Mouse (Mus musculus) E14TG2a.4 (cell line): ENCODE results near the gene Kbtbd7.
"Not testable (repeated sequence)": the region's sequence is repeated elsewhere in the genome, so short reads cannot be mapped to it uniquely, and the experiment has no call there.

Experiments
- CTCF ChIP-seq: conservative IDR thresholded peaks from 2 replicates; pipeline ENCODE4 v1.5.1; 2014; ENCODE audit warnings: low read length
- NANOG ChIP-seq: IDR thresholded peaks from 2 replicates; pipeline ENCODE4 v1.6.1; 2014; ENCODE audit warnings: borderline replicate concordance, low read length, mixed read lengths
- POU5F1 ChIP-seq: IDR thresholded peaks from 2 replicates; pipeline ENCODE4 v1.6.1; 2014; ENCODE audit warnings: low read length, borderline replicate concordance

- TF ChIP-seq CTCF, POU5F1, NANOG: not testable (repeated sequence)
Observed at GRCm38 (mm10) chr14:79452591-79452934, 26.3 kb downstream of the Kbtbd7 start.
